Mouse (Mus musculus) erythroblast, adult 5-6 weeks (primary cell): ENCODE measurements around the gene Sult4a1. TPM values are rescaled to one million over a fixed set of nuclear protein-coding genes. Genes with fewer than 3 reads are reported as not detected.
"Not testable (repeated sequence)": the region's sequence is repeated elsewhere in the genome, so short reads cannot be mapped to it uniquely, and the experiment has no call there.

ENCODE experiments used
- ATAC-seq: replicated peaks from 2 replicates; pipeline ENCODE4 v1.8.0; 2016; ENCODE audit warnings: moderate number of reproducible peaks, mild to moderate bottlenecking, moderate TSS enrichment, inconsistent platforms; ENCODE audit not compliant: poor library complexity, low FRiP score, severe bottlenecking
- total RNA-seq, 2 experiments: library from RNA; stranded (forward) in 1 of 2; stranded (reverse) in 1 of 2; fragments of 150-400 nt in 1 of 2; fragments of 200-764, 138-1000 nt in 1 of 2; gene quantifications; 2 replicates each; pipeline versions ENCODE4 v1.2.3 to v1.2.4; 2015 to 2017; ENCODE audit warnings: low replicate concordance in 2 of 2

The Sult4a1 gene
- total RNA-seq, 2 experiments from 2014 or later = not detected

DNA sequence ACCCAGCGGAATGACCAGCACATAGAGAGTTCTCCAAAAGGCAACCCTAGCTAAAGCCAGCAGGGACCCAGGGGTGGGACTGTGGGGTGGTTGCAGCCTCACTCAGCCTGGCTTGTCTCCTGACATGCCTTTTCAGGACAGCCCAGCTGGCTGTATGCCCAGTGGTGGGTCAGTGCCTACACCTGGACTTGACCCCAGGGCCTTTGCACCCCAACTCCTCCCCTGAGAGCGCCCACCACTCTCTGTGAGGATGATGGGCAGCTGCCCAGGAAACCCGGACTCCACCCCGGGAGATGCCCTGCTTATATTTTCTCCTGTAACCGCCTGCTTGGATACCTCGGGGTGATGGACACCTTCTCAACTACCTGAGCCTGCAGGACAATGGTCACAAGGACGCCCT is 928 bp downstream of the Sult4a1 start:
- ATAC-seq = no peak

GRCm38 (mm10) chr15:84097536-84097935 is 8.0 kb downstream of the Sult4a1 start:
- not testable (repeated sequence) for ATAC-seq

DNA sequence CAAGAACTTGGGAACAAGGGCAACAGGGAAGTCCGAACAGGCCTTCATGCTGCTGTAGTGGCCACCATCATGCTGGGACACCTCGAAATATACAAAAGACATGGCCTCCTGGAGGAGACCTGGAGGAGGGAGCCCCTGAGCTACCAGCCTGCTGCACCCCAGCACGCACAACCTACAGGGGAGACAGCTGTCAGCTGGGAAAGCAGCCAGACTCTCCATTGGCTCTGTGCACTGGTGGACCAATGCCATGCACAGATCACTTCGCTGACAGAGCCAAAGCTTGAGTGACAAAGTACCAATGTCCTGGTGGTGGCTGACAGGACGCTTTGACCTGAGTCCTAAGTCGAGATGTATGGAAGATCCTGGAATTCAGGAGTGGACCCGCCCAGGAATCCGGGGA is 9.5 kb downstream of the Sult4a1 start:
- no peak for ATAC-seq

- ATAC-seq = no peak
These were observed 10.6 kb downstream of the Sult4a1 start for GRCm38 (mm10) chr15:84094921-84095320.

GRCm38 (mm10) chr15:84086775-84087174 is 18.8 kb downstream of the Sult4a1 start:
- no peak for ATAC-seq

DNA sequence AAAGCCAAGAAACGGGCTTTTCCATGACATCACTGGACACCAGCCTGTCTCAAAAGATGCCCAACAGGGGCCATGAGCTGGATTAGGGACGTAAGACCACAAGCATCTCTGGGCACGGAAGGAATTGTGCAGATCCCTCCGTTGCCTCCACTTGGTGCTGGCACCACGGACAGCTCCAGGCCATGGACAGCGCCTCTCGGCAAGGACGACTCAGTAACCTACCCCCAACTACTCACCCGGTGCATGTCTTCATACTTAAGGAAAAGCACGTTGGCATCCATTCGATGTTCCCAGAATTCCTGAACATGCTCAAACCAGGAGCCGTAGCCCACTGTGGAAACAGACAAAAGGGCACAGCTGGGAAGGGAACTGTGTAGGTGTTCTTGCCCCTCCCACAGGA is 19.2 kb downstream of the Sult4a1 start:
- ATAC-seq = no peak

DNA sequence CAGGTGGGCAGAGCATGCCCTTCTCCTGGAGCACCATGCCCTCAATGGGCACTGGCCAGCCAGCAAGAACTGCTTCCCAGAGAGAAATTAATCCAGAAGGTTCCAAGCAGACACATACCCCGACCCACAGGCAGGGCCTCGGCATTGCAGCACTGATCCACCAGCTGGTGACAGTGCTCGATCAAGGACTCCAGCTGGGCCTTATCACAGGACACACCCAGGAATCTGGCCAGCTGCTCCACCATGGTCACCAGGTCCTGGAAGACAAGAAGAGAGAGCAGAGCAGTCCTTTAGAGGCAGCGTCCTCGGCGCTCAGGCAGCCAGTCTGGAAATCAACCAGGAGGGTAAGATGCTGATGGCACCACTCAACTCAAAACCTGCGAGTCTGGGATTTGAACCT is 25.5 kb downstream of the Sult4a1 start:
- ATAC-seq = no peak

DNA sequence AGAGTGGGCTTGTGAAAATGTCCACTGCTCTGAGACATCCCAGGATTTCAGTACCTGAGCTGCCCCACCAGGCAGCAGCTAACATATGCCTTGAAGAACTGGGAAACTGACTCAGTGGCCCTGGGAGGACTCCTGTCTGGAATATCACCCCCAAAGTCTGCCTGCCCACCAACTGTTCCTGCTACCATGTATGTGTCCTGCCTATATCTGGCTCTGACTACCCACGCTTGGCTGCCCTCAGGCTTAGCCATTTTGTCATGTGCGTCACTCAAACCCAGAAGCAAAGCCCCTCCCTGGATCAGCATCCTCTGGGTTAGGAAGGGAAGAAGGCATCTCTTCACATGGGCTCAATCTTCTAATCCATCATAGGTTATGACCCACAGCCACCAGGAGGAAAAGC is 26.0 kb downstream of the Sult4a1 start:
- ATAC-seq = no peak

- ATAC-seq = no peak
These were observed 26.9 kb downstream of the Sult4a1 start for GRCm38 (mm10) chr15:84078667-84079066.

DNA sequence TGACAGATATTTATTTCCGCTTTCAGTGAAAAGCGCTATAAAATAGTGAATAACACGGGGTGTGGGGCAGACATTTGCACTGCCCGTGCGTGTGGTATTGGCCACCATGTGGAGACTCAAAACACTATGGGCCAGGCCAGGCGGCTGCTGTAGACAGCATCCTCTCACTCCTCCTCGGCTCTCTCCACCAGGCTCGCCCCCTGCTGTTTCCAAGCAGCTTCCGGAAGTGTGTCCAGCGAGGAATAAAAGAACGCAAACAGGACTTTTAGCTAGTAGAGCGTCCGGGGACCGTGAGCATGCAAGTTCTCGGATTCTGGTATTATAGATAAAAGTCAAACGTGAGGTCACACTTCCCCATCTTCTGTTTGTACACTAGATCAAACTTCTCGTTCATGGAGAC is 28.4 kb downstream of the Sult4a1 start:
- ATAC-seq = no peak

DNA sequence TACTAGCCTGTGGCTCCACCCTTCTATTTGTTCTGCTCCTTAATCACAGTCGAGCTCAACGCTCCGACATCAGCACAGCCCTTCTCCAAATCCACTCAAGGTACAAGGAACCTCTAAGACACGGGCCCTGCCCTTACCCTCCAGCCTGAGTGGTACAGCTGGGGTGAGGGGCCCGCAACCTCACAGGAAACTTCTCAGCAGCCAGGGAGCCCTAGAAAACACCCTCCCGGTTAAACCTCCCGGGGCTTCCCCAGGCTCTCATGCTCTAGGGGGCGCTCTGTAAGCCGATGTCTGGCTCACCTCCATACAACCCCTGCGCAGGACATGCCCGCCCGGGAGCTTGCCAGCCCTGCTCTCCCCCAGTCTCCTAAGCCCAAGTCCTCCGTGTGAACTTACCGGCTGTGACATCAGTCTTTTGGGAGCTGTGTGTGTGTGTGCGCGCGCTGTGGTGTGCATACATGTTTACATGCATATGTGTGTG is 30.8 kb downstream of the Sult4a1 start:
- ATAC-seq = no peak

DNA sequence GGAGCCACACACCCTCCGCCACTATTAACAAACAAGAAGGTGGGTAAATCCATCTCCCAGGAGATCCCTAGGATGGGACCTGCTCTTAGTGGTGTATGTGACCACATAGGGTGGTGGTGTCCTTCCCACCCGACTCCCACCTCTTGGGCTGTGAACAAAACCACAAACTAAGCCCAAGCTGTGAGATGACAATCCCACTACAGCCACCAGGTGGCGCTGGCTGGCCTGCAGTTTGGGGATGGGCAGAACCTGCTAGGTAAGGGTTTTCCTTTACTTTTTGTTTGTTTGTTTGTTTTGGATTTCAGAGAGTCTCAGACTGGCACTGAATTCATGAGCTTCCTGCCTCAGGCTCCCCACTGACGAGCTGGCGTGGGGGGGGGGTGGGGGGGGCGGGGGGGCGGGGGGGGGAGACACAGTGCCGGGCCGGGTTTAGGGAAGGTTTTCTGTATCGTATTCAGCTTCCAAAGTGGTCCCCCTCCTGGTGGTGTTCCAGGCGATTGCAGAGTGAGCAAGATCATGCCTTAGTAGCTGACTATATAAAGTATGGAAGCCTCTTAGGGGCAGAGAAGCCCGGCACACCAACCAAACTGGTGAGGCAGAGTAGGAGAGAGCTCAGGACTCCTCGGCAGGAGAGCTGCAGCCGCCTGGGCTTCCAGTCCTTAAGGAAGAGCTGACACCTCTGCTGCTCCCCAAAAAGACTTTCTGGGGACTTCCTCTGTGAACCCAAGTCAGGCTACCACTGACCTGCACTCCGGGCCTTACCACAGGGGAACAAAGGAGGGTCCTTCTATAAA is 31.4 kb downstream of the Sult4a1 start:
- peak; percentile 58 for ATAC-seq

DNA sequence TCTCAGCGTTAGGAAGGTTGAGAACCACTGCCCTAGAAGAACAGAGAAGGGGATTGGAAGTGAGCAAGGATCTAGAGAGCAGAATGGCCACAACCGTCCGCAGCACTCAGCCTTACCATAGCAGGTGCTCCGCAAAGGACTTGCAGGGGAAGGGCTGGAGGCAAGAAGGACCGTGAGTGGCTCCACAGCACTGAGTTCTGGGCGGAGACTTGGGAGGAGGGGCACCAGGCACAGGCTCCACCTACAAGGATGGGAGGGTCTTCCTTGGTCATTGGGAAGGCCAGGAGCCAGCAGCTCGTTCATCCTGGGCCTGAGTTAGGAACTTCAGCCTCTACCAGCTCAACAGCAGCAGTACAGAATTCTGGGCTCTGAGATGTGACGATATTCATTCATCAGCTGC is 32.5 kb downstream of the Sult4a1 start:
- ATAC-seq = no peak

DNA sequence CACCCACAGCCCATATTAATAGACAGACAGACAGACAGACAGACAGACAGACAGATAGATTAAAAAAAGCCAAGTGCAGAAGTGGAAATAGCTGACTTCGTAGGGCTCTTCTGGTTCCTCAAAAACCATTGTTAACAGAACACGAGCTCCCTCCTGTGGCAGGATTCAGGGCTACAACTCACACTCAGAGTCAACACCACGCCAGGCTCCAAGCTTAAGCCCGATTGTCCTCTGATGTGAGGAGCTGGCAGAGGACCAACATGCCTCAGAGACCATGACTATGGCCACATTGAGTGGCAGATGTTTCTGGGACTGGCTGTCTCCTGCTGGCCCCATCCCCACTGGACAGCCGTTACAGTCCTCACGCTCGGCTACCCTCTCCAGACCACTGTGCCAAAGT is 33.3 kb downstream of the Sult4a1 start:
- no peak for ATAC-seq

- ATAC-seq = no peak
These were observed 35.4 kb downstream of the Sult4a1 start for GRCm38 (mm10) chr15:84070116-84070676.

DNA sequence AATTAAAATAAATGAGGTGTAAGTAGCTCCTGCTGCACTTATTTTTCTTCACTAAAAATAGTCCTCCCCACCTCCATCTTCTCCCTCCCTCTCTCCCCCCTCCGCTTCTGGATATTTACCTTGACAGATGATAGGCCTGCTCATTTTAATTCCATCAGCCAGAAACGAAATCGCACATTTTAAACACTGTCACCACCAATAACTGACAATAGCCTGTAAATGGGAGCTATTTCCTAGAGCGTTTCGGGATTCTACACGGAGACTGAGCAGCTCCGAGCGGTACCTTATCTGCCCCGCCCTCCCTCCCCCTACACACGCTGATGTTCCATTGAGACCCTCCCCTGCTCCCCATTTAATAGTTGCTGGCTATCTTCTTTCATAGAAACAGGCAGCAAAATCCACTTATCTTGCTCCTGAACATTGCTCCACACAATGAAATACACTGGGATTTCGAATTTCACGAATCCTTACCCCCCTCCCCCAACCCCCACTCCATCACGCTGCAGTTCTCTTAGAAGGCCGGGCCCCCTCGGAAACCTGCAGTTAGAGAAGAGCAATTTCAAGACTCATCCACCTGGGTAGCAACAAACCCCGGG is 36.0 kb downstream of the Sult4a1 start:
- ATAC-seq = no peak

GRCm38 (mm10) chr15:84065701-84066100 is 39.9 kb downstream of the Sult4a1 start:
- ATAC-seq = no peak

DNA sequence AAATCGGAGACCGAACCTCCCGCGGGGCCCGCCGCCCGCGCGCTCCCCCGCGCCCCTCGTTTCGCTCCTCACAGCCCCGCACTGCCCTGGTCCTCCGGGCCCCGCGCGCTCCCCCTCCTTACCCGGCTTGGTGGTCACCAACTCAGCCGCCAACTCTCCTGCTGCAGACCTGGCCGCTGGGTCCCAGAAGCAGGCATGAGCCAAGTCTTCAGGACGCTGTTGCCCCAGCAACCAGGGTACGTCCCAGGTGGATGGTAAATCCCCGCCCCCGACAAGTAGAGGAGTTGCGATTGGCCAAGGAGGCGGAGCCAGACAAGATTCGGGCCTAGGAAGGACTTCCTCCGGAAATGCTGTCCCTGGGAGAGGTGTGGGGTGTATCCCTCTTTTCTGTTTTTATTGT is 40.4 kb downstream of the Sult4a1 start, which contains the start of gene Efcab6:
Gene Efcab6 (minus strand): TSS at position 240 of the 400 bp plus-strand sequence.
- ATAC-seq = no peak

DNA sequence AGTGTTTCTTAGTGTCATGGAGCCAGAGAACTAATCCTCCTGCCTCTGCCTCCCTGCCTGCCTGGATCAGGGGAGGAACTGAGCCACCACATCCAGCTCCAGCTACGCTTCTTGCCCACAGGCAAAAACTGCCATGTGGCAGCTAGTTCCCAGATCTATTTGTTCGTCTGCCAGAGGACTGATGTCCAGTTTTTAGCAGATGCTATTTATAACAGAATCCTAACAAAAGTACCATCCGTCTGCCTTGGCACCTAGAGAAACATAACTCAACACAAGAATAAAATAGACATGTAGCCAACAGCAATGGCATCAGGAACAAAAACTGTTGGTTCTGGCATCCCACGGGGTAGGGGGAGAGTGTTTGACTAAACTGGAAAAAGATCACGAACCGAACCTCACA is 46.7 kb downstream of the Sult4a1 start:
- no peak for ATAC-seq

DNA sequence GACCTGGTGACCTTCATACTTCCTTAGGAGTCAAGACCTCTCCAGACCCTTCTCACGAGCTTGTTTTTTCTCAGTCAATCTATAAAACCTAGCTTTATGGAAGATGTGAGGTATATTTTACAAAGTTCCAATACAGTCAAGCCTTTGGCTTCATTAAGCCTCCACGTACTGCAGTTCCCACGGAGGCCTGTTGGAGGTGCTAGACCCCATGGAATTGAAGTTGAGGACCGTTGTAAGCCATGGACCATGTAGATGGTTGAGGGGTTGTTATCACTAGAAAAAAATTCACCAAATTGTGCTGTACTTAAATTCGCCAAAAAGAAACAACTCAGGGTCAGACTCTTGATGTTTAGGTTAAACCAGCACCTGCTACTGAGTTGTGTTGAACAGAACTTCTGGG is 49.5 kb downstream of the Sult4a1 start:
- ATAC-seq = no peak

DNA sequence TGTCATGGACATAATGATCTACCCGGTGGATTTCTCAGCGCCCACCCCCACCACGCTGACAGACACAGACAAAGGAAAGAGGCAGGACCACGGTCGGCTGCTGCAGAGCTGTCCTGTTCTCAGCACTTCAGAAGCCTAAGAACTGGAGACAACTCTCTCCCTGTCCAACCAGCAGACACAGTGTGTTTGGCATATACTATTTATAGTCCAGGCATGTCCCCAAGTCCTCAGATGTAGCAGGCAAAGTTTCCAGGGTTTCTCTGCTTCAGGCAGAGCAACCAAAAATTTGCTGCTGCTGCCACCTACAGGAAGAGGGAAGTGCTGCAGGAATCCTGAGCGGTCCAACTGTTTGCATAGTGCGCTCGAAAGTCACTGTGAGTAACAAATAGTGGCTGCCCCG is 51.7 kb downstream of the Sult4a1 start:
- peak; percentile 67; the same call in 1 of the 2 replicates for ATAC-seq
